Mouse (Mus musculus): ENCODE data around the gene Tmppe.

DNA sequence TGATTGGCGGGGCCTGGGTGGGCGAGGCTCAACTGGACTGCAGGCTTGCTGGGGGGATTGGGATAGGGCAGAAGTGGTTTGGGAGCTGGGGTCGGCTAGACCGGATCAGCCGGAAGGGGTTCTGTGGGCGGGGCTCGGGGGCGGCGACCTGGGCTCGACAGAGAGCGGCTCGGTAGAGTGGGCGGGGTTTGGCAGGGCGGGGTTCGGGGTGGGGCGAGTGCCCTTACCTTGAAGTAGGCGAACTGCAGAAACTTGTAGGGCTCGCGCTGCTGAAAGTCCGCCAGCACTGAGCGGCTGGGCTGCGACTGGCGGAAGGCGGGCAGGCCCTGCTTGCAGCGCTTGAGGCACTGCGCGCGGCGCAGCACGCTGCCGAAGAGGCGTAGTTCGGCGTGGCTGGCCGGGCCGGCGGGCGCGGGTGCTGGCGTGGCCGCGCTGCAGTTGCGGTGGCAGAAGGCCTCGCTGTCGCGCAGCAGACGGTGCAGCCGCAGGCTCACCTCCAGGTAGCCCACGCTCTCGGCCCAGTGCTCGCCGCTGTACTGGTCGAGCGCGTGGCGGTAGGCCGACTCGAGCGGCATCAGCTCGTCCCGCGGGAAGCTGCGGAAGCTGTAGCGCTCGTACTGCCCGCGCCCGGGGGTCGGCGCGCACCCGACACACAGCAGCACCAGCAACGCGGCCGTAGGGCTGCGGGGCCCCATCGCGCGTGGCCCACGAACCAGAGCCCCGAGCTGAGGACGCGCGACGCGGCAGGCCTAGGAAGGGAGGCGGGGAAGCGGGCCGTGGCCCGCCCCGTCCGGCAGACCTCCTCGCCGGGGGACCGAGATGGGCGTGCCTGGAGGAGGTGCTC lies 10.8 kb upstream of the Tmppe start, which contains the start of gene Crtap:
- TF ChIP-seq CTCF (conservative IDR thresholded peaks at IDR 0.05; ENCODE audit: insufficient read depth, insufficient read length, low read depth, low read length) (no peak), POLR2A (IDR thresholded peaks at IDR 0.05; ENCODE audit: low read depth, low read length) (no peak)

Data from kidney, adult 2 months (tissue).